In genomic region chr15:100228535-100229336, GRCm38 (mm10) we compare ENCODE assay signal across 8 mouse cellular contexts. TPM values are rescaled to one million over a fixed set of nuclear protein-coding genes. Genes with fewer than 3 reads are reported as not detected.
DNase-seq lines count a peak whose midpoint lies in the region; ATAC-seq lines count a peak whose summit lies in the region.

No protein-coding gene starts in this region.

- 8% methylated on average over 16 of the region's 16 CpGs for WGBS in kidney, embryonic 16.5 days
- WGBS in macrophage (ENCODE audit: missing documents), result 17% methylated on average over 16 of the region's 16 CpGs

- H3K9me3 ChIP-seq in kidney, embryonic 16.5 days (ENCODE audit: low read length), result no peaks in the 10 kb centered on the region

- H3K36me3 ChIP-seq in kidney, embryonic 16.5 days (ENCODE audit: insufficient read depth, low read length), result peaks cover 5% of the 10 kb centered on the region
- H3K36me3 ChIP-seq in macrophage (ENCODE audit: inconsistent target), result 0 out of 2 replicates have a peak, but pooled peaks cover 11% of the 10 kb centered on the region

- H3K9ac ChIP-seq in kidney, embryonic 16.5 days (replicated peaks; ENCODE audit: low read length), result peak overlapping the region; percentile 100

- H3K4me1 ChIP-seq in kidney, embryonic 16.5 days (ENCODE audit: insufficient read depth, low read length), result peaks cover 29% of the 10 kb centered on the region

- H3K79me2 ChIP-seq in macrophage (ENCODE audit: inconsistent target), result peaks cover 54% of the 10 kb centered on the region

- H3K27ac ChIP-seq in kidney, embryonic 16.5 days (ENCODE audit: low read length), result peak overlapping the region; percentile 100
- peak overlapping the region; percentile 75 for H3K27ac ChIP-seq in macrophage

- no peaks in the 10 kb centered on the region for H3K27me3 ChIP-seq in kidney, embryonic 16.5 days (ENCODE audit: insufficient read depth, low read length)

- intact Hi-C loops in heart, postnatal 10 days (cut with DNase I), result no loop called here

- ATAC-seq in kidney, embryonic 16.5 days (ENCODE audit: low FRiP score, low TSS enrichment), result no peak
- no peak for ATAC-seq in frontal cortex, adult (ENCODE audit: low TSS enrichment)

- H3K4me2 ChIP-seq in kidney, embryonic 16.5 days (replicated peaks; ENCODE audit: low read depth, low read length), result peak overlapping the region; percentile 70

- no peak for DNase-seq in kidney, postnatal 14 days
- DNase-seq in ZHBTc4 (ENCODE audit: low read depth, low spot score), result peak; percentile 34
- DNase-seq in heart, postnatal 10 days, result peak; percentile 21 to 32
- no peak for DNase-seq in spleen, postnatal 4 days (ENCODE audit: low spot score in 2 of 2)
- DNase-seq in cerebellum, postnatal 4 days (ENCODE audit: low spot score in 2 of 2), result no peak

- H3K4me3 ChIP-seq in kidney, embryonic 16.5 days (ENCODE audit: low read length), result peak overlapping the region; percentile 90
- peak overlapping the region; percentile 56 for H3K4me3 ChIP-seq in macrophage (ENCODE audit: inconsistent target)

RNA-seq across cellular contexts. Expression of gene Atf1, which starts 1.1 kb away (rescaled TPM):
- 44.2 and 46.6 TPM in 2 replicates for polyA plus RNA-seq in kidney, embryonic 16.5 days (2015; fragmentation: Nextera tagmentation; extraction: Ambion mirVana)
- 10 to 100 TPM; 45.8 to 52.5 TPM for total RNA-seq in heart, postnatal 10 days (2021)
- 100 to 1,000 TPM in 8 of 26 experiments, 10 to 100 TPM in 18; 62.1 to 136 (median 89.0) TPM for total RNA-seq in macrophage (2018; cell fraction: chromatin; rRNA removed)
- total RNA-seq in macrophage (2018; cell fraction: cytosol; rRNA removed), result 10 to 100 TPM; 37.9 to 73.6 (median 48.1) TPM
- 10 to 100 TPM; 33.7 to 65.5 (median 47.2) TPM for total RNA-seq in macrophage (2018; cell fraction: nucleus; rRNA removed)
- polyA plus RNA-seq in macrophage (2018), result 34.5 to 58.1 TPM (median 47.7 TPM) in 3 replicates

RNA-seq across cellular contexts. Expression of gene Tmprss12, which starts 51.9 kb away (rescaled TPM):
- polyA plus RNA-seq in kidney, embryonic 16.5 days (2015; fragmentation: Nextera tagmentation; extraction: Ambion mirVana), result not detected in 2 replicates
- total RNA-seq in heart, postnatal 10 days (2021), result not detected
- not detected for total RNA-seq in macrophage (2018; cell fraction: chromatin; rRNA removed)
- not detected for total RNA-seq in macrophage (2018; cell fraction: cytosol; rRNA removed)
- total RNA-seq in macrophage (2018; cell fraction: nucleus; rRNA removed), result 1 to 10 TPM in 1 of 26 experiments, not detected in 25; 1.2 TPM
- polyA plus RNA-seq in macrophage (2018), result not detected in 3 replicates

Comparison
In these comparisons a context has a peak if more than half of its experiments do, and no peak if none do; other contexts are left out.
1. DNase-seq: peak in ZHBTc4 (single experiment) and heart, postnatal 10 days (2 of 2); none in kidney, postnatal 14 days (single experiment), spleen, postnatal 4 days (0 of 2) and cerebellum, postnatal 4 days (0 of 2).